Mouse (Mus musculus) CD4-positive, CD25-positive, alpha-beta regulatory T cell, adult 4 months (primary cell): ENCODE results near the gene Ndufv3. TPM values are rescaled to one million over a fixed set of nuclear protein-coding genes. Genes with fewer than 3 reads are reported as not detected.
A peak's percentile ranks its signal among the peaks of the same experiment; 100 is the strongest.

Experiments
- ATAC-seq: one replicate; pipeline ENCODE4 v1.8.0; 2017
- polyA plus RNA-seq, 2 experiments: library from polyadenylated mRNA; unstranded; fragments of 100-300 nt; shearing (Covaris generic); gene quantifications; one replicate each; pipeline ENCODE4 v1.2.1; 2017

The Ndufv3 gene
- polyA plus RNA-seq: 100 to 1,000 TPM; 217 to 229 TPM

- peak; percentile 93 for ATAC-seq
Observed at GRCm38 (mm10) chr17:31519946-31520838, at the start of gene Ndufv3, which contains the start of gene Wdr4. Ndufv3 (plus strand) TSS chr17:31520115. Wdr4 (minus strand) TSS chr17:31519980.

- no peak for ATAC-seq
Observed at GRCm38 (mm10) chr17:31470766-31471418, 49.0 kb upstream of the Ndufv3 start.

- ATAC-seq: no peak
Observed at GRCm38 (mm10) chr17:31474388-31474787, 45.5 kb upstream of the Ndufv3 start.

GRCm38 (mm10) chr17:31478606-31479005 lies 41.3 kb upstream of the Ndufv3 start:
- ATAC-seq: no peak

GRCm38 (mm10) chr17:31479108-31479844 lies 40.6 kb upstream of the Ndufv3 start:
- no peak for ATAC-seq

GRCm38 (mm10) chr17:31486616-31487198 lies 33.2 kb upstream of the Ndufv3 start:
- no peak for ATAC-seq

GRCm38 (mm10) chr17:31487433-31488060 lies 32.4 kb upstream of the Ndufv3 start:
- no peak for ATAC-seq

- ATAC-seq: no peak
Observed at GRCm38 (mm10) chr17:31491355-31491754, 28.6 kb upstream of the Ndufv3 start.

GRCm38 (mm10) chr17:31492416-31492815 lies 27.5 kb upstream of the Ndufv3 start:
- ATAC-seq: no peak

- no peak for ATAC-seq
Observed at GRCm38 (mm10) chr17:31494989-31495388, 24.9 kb upstream of the Ndufv3 start.

- no peak for ATAC-seq
Observed at GRCm38 (mm10) chr17:31497726-31498125, 22.2 kb upstream of the Ndufv3 start.

- no peak for ATAC-seq
Observed at GRCm38 (mm10) chr17:31499725-31500124, 20.2 kb upstream of the Ndufv3 start.

GRCm38 (mm10) chr17:31500416-31500815 lies 19.5 kb upstream of the Ndufv3 start:
- no peak for ATAC-seq

GRCm38 (mm10) chr17:31500908-31501307 lies 19.0 kb upstream of the Ndufv3 start:
- ATAC-seq: no peak

GRCm38 (mm10) chr17:31502261-31502927 lies 17.5 kb upstream of the Ndufv3 start:
- no peak for ATAC-seq

- ATAC-seq: no peak
Observed at GRCm38 (mm10) chr17:31503337-31503736, 16.6 kb upstream of the Ndufv3 start.

- no peak for ATAC-seq
Observed at GRCm38 (mm10) chr17:31503936-31504335, 16.0 kb upstream of the Ndufv3 start.

GRCm38 (mm10) chr17:31505013-31505412 lies 14.9 kb upstream of the Ndufv3 start:
- ATAC-seq: no peak

- no peak for ATAC-seq
Observed at GRCm38 (mm10) chr17:31506282-31506681, 13.6 kb upstream of the Ndufv3 start.

GRCm38 (mm10) chr17:31510944-31511343 lies 9.0 kb upstream of the Ndufv3 start:
- no peak for ATAC-seq

- peak; percentile 94 for ATAC-seq
Observed at GRCm38 (mm10) chr17:31511792-31512495, 8.0 kb upstream of the Ndufv3 start.
